ENCODE assay signal across 27 mouse cellular contexts in genomic region chr15:84121036-84121435, GRCm38 (mm10). TPM values are rescaled to one million over a fixed set of nuclear protein-coding genes. Genes with fewer than 3 reads are reported as not detected.
DNase-seq lines count a peak whose midpoint lies in the region; ATAC-seq and TF ChIP-seq lines count a peak whose summit lies in the region.
"Had no signal": no experiment of that assay in that cellular context is flagged by ENCODE, and none has a peak within 500 bp of the region (broad histone marks: within the 10 kb centered on the region; RNA-seq: fewer than 3 reads in every experiment).

No protein-coding gene starts in this region.

- no peak overlapping the region for H3K4me2 ChIP-seq in liver, embryonic 11.5 days
- H3K4me2 ChIP-seq: embryonic facial prominence, embryonic 12.5 days; embryonic facial prominence, embryonic 15.5 days; forebrain, embryonic 12.5 days; forebrain, embryonic 15.5 days; heart, embryonic 13.5 days; hindbrain, embryonic 15.5 days; intestine, embryonic 15.5 days had no signal

- peak; percentile 28 for DNase-seq in adrenal gland, postnatal 10 days
- no peak for DNase-seq in adrenal gland, postnatal 25 days
- DNase-seq in liver, adult 2 months (ENCODE audit: extremely low read depth, low read depth, low spot score), result peak; percentile 35
- DNase-seq in liver, embryonic 11.5 days (ENCODE audit: low spot score), result no peak
- no peak for DNase-seq in G1E (ENCODE audit: low spot score)
- DNase-seq in NIH3T3 (ENCODE audit: low read depth), result peak; percentile 22
- DNase-seq: B cell, adult 2 months; gastrocnemius, postnatal 25 days; heart, adult 2 months; kidney, adult 11 months had no signal

- no peaks in the 10 kb centered on the region for H3K27me3 ChIP-seq in liver, adult 2 months (ENCODE audit: control insufficient read depth, insufficient read depth, low read length)
- H3K27me3 ChIP-seq in liver, embryonic 11.5 days (replicated peaks; ENCODE audit: control insufficient read depth, insufficient read depth, low read length), result no peaks in the 10 kb centered on the region
- H3K27me3 ChIP-seq in G1E (ENCODE audit: insufficient read depth, low read length), result no peaks in the 10 kb centered on the region
- H3K27me3 ChIP-seq: embryonic facial prominence, embryonic 15.5 days; forebrain, embryonic 12.5 days; forebrain, embryonic 15.5 days; hindbrain, embryonic 15.5 days; intestine, embryonic 15.5 days had no signal

- H3K36me3 ChIP-seq in liver, adult 2 months (ENCODE audit: control insufficient read depth, insufficient read depth, low read length), result no peaks in the 10 kb centered on the region
- H3K36me3 ChIP-seq in liver, embryonic 11.5 days (ENCODE audit: control insufficient read depth, insufficient read depth, low read length), result no peaks in the 10 kb centered on the region
- H3K36me3 ChIP-seq in G1E (replicated peaks), result no peaks in the 10 kb centered on the region
- H3K36me3 ChIP-seq: embryonic facial prominence, embryonic 12.5 days; embryonic facial prominence, embryonic 15.5 days; forebrain, embryonic 12.5 days; forebrain, embryonic 15.5 days; heart, embryonic 10.5 days; heart, embryonic 13.5 days; hindbrain, embryonic 15.5 days; intestine, embryonic 15.5 days had no signal

- TF ChIP-seq CTCF in liver, adult 2 months (IDR thresholded peaks at IDR 0.05; ENCODE audit: low read depth, low read length), result no peak
- no peak for TF ChIP-seq CTCF in G1E (IDR thresholded peaks at IDR 0.05; ENCODE audit: low read depth, low read length)

- no peak overlapping the region for H3K4me3 ChIP-seq in liver, adult 2 months (ENCODE audit: insufficient read depth, low read depth, low read length)
- no peak overlapping the region for H3K4me3 ChIP-seq in liver, embryonic 11.5 days (ENCODE audit: low read depth, low read length)
- peak overlapping the region; percentile 0; the same call in 1 of the 2 replicates for H3K4me3 ChIP-seq in G1E (ENCODE audit: low read depth, low read length)
- H3K4me3 ChIP-seq: embryonic facial prominence, embryonic 12.5 days; embryonic facial prominence, embryonic 15.5 days; forebrain, embryonic 12.5 days; forebrain, embryonic 15.5 days; heart, adult 2 months; heart, embryonic 10.5 days; heart, embryonic 13.5 days; hindbrain, embryonic 15.5 days; intestine, embryonic 15.5 days had no signal

- H3K9me3 ChIP-seq in liver, embryonic 11.5 days (ENCODE audit: control insufficient read depth, low read length), result no peaks in the 10 kb centered on the region
- peaks cover 91% of the 10 kb centered on the region for H3K9me3 ChIP-seq in G1E (replicated peaks)
- H3K9me3 ChIP-seq: embryonic facial prominence, embryonic 12.5 days; embryonic facial prominence, embryonic 15.5 days; forebrain, embryonic 12.5 days; forebrain, embryonic 15.5 days; heart, embryonic 10.5 days; heart, embryonic 13.5 days; hindbrain, embryonic 15.5 days; intestine, embryonic 15.5 days had no signal

- WGBS in liver, adult 2 months, result 38% methylated on average over 7 of the region's 7 CpGs
- 67% methylated on average over 7 of the region's 7 CpGs for WGBS in liver, embryonic 11.5 days

- H3K27ac ChIP-seq in liver, adult 2 months (replicated peaks; ENCODE audit: insufficient read depth, low read depth, low read length), result no peak overlapping the region
- H3K27ac ChIP-seq in liver, embryonic 11.5 days (ENCODE audit: low read depth, low read length), result no peak overlapping the region
- H3K27ac ChIP-seq: embryonic facial prominence, embryonic 12.5 days; embryonic facial prominence, embryonic 15.5 days; forebrain, embryonic 12.5 days; forebrain, embryonic 15.5 days; heart, adult 2 months; heart, embryonic 10.5 days; heart, embryonic 13.5 days; hindbrain, embryonic 15.5 days; intestine, embryonic 15.5 days had no signal

- H3K4me1 ChIP-seq in liver, adult 2 months (ENCODE audit: control insufficient read depth, insufficient read depth, low read length), result peaks cover 2% of the 10 kb centered on the region; the same call in 1 of the 2 replicates
- no peaks in the 10 kb centered on the region for H3K4me1 ChIP-seq in liver, embryonic 11.5 days (replicated peaks; ENCODE audit: control insufficient read depth, insufficient read depth, low read length)
- no peaks in the 10 kb centered on the region for H3K4me1 ChIP-seq in G1E (ENCODE audit: insufficient read depth, low read depth, low read length)
- H3K4me1 ChIP-seq: embryonic facial prominence, embryonic 12.5 days; embryonic facial prominence, embryonic 15.5 days; forebrain, embryonic 12.5 days; forebrain, embryonic 15.5 days; heart, embryonic 10.5 days; heart, embryonic 13.5 days; hindbrain, embryonic 15.5 days; intestine, embryonic 15.5 days had no signal

- no peak overlapping the region for H3K9ac ChIP-seq in liver, adult 2 months (ENCODE audit: low read depth, low read length)
- H3K9ac ChIP-seq in liver, embryonic 11.5 days (ENCODE audit: low read depth, low read length), result no peak overlapping the region
- H3K9ac ChIP-seq: embryonic facial prominence, embryonic 12.5 days; embryonic facial prominence, embryonic 15.5 days; forebrain, embryonic 12.5 days; forebrain, embryonic 15.5 days; heart, embryonic 13.5 days; hindbrain, embryonic 15.5 days; intestine, embryonic 15.5 days had no signal

- no peaks in the 10 kb centered on the region for H3K79me2 ChIP-seq in liver, adult 2 months (ENCODE audit: control insufficient read depth, insufficient read depth, low read length)

- ATAC-seq in liver, embryonic 11.5 days (replicated peaks; ENCODE audit: low FRiP score), result no peak
- ATAC-seq in G1E (ENCODE audit: extremely low read depth, insufficient number of reproducible peaks, low FRiP score, poor library complexity, severe bottlenecking), result no peak
- no peak for ATAC-seq in inflammation-experienced regulatory T-cells, adult 6 months
- ATAC-seq: forebrain, embryonic 15.5 days; intestine, embryonic 15.5 days; Patski had no signal

- TF ChIP-seq POLR2A in liver, adult 2 months (IDR thresholded peaks at IDR 0.05; ENCODE audit: extremely low read depth, insufficient read depth, low read length), result no peak

RNA-seq across cellular contexts. Expression of gene Pnpla5, which starts 1.9 kb away (rescaled TPM):
- under 1 TPM; 0.12 to 0.18 TPM for total RNA-seq in adrenal gland, postnatal 10 days (2021)
- not detected in 2 replicates for total RNA-seq in adrenal gland, postnatal 25 days (2021)
- total RNA-seq in liver, adult 2 months (2014; rRNA removed), result 0.07 and 0.28 TPM in 2 replicates
- 0.13 TPM in 1 of 2 replicates, not detected in the other for polyA plus RNA-seq in liver, adult 2 months (2012; rRNA removed)
- not detected in 2 replicates for polyA plus RNA-seq in liver, embryonic 11.5 days (2014; fragmentation: Nextera tagmentation; extraction: Ambion mirVana)
- total RNA-seq in G1E (2014; fragmentation: Nextera tagmentation) (not detected in 2 replicates), G1E (2017) (not detected in 2 replicates)
- not detected in 2 replicates for polyA plus RNA-seq in G1E (2012)
- not detected for polyA plus RNA-seq in inflammation-experienced regulatory T-cells, adult 6 months (2017; shearing (Covaris generic))
- total RNA-seq: CH12.LX; gastrocnemius, postnatal 25 days; heart, adult 2 months; heart, postnatal 14 days; heart, postnatal 4 days; MEL had no signal
- polyA plus RNA-seq: embryonic facial prominence, embryonic 12.5 days; embryonic facial prominence, embryonic 15.5 days; forebrain, embryonic 12.5 days; forebrain, embryonic 15.5 days; heart, adult 2 months; heart, embryonic 10.5 days; heart, embryonic 13.5 days; heart, embryonic 16.5 days; hindbrain, embryonic 11.5 days; hindbrain, embryonic 15.5 days; intestine, embryonic 15.5 days; Patski had no signal

RNA-seq across cellular contexts. Expression of gene Sult4a1, which starts 15.5 kb away (rescaled TPM):
- total RNA-seq in adrenal gland, postnatal 10 days (2021), result 10 to 100 TPM in 1 of 2 experiments, 1 to 10 TPM in 1; 6.7 to 12.4 TPM
- total RNA-seq in adrenal gland, postnatal 25 days (2021), result 3.0 and 4.1 TPM in 2 replicates
- 0.13 TPM in 1 of 2 replicates, not detected in the other for total RNA-seq in liver, adult 2 months (2014; rRNA removed)
- 0.06 TPM in 1 of 2 replicates, not detected in the other for polyA plus RNA-seq in liver, adult 2 months (2012; rRNA removed)
- 0.81 and 0.88 TPM in 2 replicates for polyA plus RNA-seq in liver, embryonic 11.5 days (2014; fragmentation: Nextera tagmentation; extraction: Ambion mirVana)
- not detected in 2 replicates for total RNA-seq in G1E (2014; fragmentation: Nextera tagmentation)
- not detected in 2 replicates for total RNA-seq in G1E (2017)
- 0.02 TPM in 1 of 2 replicates, not detected in the other for polyA plus RNA-seq in G1E (2012)
- under 1 TPM in 1 of 3 experiments, not detected in 2; 0.29 TPM for polyA plus RNA-seq in inflammation-experienced regulatory T-cells, adult 6 months (2017; shearing (Covaris generic))
- total RNA-seq: CH12.LX; gastrocnemius, postnatal 25 days; MEL had no signal

RNA-seq across cellular contexts. Expression of gene Pnpla3, which starts 46.6 kb away (rescaled TPM):
- total RNA-seq in adrenal gland, postnatal 10 days (2021), result 10 to 100 TPM; 47.6 to 65.6 TPM
- 33.6 and 34.6 TPM in 2 replicates for total RNA-seq in adrenal gland, postnatal 25 days (2021)
- 1.2 and 2.6 TPM in 2 replicates for total RNA-seq in liver, adult 2 months (2014; rRNA removed)
- polyA plus RNA-seq in liver, adult 2 months (2012; rRNA removed), result 4.7 and 10.6 TPM in 2 replicates
- polyA plus RNA-seq in liver, embryonic 11.5 days (2014; fragmentation: Nextera tagmentation; extraction: Ambion mirVana), result 1.4 and 2.3 TPM in 2 replicates
- total RNA-seq in G1E (2014; fragmentation: Nextera tagmentation) (not detected in 2 replicates), G1E (2017) (not detected in 2 replicates)
- polyA plus RNA-seq in G1E (2012), result not detected in 2 replicates
- polyA plus RNA-seq in inflammation-experienced regulatory T-cells, adult 6 months (2017; shearing (Covaris generic)), result under 1 TPM in 1 of 3 experiments, not detected in 2; 0.61 TPM
- total RNA-seq: MEL had no signal

RNA-seq across cellular contexts. Expression of gene Efcab6, which starts 55.9 kb away (rescaled TPM):
- under 1 TPM in 1 of 2 experiments, not detected in 1; 0.67 TPM for total RNA-seq in adrenal gland, postnatal 10 days (2021)
- total RNA-seq in adrenal gland, postnatal 25 days (2021), result 0.21 TPM in 1 of 2 replicates, not detected in the other
- total RNA-seq in liver, adult 2 months (2014; rRNA removed), result not detected in 2 replicates
- not detected in 2 replicates for polyA plus RNA-seq in liver, adult 2 months (2012; rRNA removed)
- not detected in 2 replicates for polyA plus RNA-seq in liver, embryonic 11.5 days (2014; fragmentation: Nextera tagmentation; extraction: Ambion mirVana)
- total RNA-seq in G1E (2014; fragmentation: Nextera tagmentation), result not detected in 2 replicates
- not detected in 2 replicates for total RNA-seq in G1E (2017)
- not detected in 2 replicates for polyA plus RNA-seq in G1E (2012)
- polyA plus RNA-seq in inflammation-experienced regulatory T-cells, adult 6 months (2017; shearing (Covaris generic)), result not detected
- total RNA-seq: adrenal gland, adult 18-20 months; CH12.LX; heart, adult 2 months; heart, postnatal 14 days; heart, postnatal 4 days; MEL had no signal
- polyA plus RNA-seq: heart, embryonic 10.5 days; heart, embryonic 13.5 days; Patski had no signal

Comparison
In these comparisons a context has a peak if more than half of its experiments do, and no peak if none do; other contexts are left out.
1. DNase-seq: peak in adrenal gland, postnatal 10 days (single experiment), liver, adult 2 months (single experiment) and NIH3T3 (single experiment); none in adrenal gland, postnatal 25 days (single experiment), liver, embryonic 11.5 days (single experiment) and G1E (single experiment).